Mouse (Mus musculus): ENCODE measurements around the gene Usp29.
"Not testable (repeated sequence)": the region's sequence is repeated elsewhere in the genome, so short reads cannot be mapped to it uniquely, and the experiment has no call there.

Gene Usp29

DNA sequence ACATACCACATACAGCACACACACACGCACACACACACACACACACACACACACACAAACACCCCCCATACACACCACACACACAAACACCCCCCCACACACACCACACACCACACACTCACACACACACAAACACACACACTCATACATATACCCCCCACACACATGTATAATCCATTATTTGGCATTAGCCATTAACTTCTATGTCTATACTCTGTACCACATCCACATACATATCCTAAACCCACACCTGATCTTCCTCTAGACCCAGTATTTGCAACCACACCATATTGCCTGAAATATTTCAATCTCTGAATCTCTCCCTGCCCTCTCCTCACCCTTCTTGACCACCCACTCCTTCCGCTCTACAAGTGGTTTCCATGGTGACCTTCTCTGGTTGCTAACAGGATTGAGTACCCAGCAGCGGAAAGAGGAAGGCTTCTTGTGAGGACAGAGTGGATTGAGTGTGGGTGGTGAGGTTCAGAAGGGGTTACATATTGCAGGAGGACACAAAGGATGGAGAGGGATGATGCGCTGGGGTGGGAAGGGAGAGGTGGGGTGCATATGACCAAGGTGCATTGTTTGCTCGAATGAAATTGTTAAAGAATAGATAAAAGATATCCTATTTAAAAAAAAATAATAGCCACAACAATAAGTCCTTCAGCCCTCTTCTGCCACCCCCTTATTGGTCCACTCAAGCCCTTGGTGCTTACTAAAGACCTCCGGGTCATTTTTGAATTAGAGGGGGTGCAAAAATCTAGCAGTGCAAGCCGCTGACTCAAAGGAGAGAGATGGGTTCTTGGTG is 195.8 kb downstream of the Usp29 start:
- no peak for DNase-seq (ENCODE audit: low spot score)

DNA sequence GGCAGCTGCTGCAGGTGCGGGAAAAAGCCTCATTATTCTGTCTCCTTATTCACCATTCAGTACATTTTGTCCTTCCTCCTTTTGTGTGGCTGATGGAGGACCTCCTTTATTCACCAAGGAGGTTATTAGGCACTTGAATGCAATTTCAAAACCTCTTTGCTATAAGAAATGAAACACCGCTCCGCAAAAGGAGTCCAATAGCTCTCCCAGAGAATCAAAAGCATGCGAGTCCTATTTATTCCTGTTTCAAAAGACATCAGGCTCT is 196.3 kb downstream of the Usp29 start:
- no peak for DNase-seq (ENCODE audit: low spot score)

DNA sequence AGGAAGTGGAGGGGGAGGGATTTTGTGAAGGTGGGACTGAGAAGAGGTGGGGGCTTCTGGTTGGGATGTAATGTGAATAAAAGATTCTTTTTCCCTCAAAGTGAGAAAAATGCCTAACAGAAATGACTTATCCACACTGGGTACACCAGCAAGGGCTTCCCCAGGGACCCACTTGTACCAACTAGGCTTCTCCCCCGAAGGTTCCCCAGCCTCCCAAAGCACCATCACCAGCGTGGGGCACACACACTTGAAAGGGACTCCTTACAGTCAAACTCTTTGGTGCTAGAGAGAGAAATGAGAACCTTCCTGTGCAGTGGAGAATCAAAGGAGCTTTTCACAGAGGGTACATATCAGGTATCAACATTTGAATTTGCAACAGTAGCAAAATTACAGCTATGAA is 198.9 kb downstream of the Usp29 start:
- no peak for DNase-seq (ENCODE audit: low spot score)

DNA sequence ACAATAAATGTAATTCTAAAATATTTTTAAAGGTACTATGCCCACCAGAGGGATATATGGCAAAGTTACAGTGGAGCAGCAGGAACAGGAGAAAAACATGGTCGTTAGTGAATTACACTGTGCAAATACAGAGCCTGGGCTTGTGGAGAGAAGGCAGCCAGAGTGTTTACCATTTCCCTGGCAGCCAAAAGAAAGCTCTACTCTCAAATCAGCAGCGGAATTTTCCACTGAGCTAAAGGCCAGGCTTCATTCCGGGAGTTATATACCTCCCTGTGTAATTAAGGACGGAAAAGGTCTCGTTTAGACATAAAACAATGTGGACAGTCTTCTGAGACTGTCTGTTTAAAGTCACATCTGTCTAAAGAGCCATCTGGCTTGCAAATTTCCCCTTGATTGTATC is 204.4 kb downstream of the Usp29 start:
- DNase-seq (ENCODE audit: low spot score), result no peak

DNA sequence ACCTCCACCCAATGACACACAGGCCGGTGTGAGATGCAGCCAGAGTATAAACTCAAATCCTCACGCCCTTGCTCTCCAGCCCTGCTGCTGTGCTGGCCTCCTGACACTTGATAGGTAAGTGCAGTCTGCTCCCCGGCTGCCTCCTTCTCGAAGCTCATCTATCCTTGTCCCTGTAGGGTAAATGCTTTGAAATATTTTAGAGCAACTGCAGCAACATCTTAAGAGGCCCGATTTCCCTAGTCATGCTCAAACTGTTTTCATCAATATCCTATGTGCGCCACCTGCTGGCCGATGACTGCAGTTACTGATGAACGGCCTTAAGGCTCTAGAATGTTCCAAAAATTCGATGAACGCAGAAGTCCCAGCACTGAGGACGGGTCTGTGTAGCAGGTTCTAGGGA is 206.7 kb downstream of the Usp29 start:
- DNase-seq (ENCODE audit: low spot score), result no peak

- DNase-seq (ENCODE audit: low spot score), result no peak
These were observed 210.4 kb downstream of the Usp29 start for GRCm38 (mm10) chr7:6940761-6941231.

GRCm38 (mm10) chr7:6948061-6948460 is 217.7 kb downstream of the Usp29 start:
- not testable (repeated sequence) for DNase-seq (ENCODE audit: low spot score)

DNA sequence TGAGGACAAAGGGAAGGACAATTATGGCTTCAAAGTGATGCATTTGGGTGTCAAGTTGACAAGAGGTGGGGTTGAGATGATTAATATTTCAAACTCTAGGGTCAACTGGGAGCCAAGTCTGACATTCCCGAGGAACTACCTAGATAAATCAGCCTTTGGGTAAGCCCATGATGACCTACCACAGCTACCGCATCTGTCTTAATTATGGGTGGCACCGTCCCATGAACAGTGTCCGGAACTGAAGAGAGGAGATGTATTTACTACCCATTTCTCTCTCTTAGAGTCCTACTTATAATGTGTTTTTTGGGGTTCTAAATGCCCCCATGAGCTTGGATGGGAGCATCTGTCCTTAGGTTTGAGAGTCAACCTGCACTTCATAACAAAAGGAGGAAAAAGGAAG is 226.2 kb downstream of the Usp29 start:
- DNase-seq (ENCODE audit: low spot score), result no peak

- DNase-seq (ENCODE audit: low spot score), result no peak
These were observed 228.2 kb downstream of the Usp29 start for GRCm38 (mm10) chr7:6958574-6958973.

DNA sequence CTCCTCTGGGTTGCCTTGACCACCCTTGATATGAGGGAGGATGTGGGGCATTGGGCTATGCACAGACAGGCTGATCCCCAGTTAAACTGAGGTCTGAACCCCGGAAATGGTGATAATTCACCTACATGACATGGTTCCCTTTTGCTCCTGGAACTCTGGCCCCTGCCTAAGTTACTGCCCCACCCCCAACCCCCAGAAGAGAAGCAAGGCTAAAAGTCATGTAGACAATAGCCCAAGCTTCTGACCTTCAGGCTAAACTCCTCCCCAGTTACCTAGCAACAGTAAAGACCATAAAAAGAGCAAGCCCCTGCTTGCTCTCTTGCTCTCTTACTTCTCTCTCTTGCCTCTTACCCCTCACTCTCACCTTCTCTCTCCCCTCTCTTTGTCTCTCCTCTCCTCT is 243.2 kb downstream of the Usp29 start:
- no peak for DNase-seq (ENCODE audit: low spot score)

DNA sequence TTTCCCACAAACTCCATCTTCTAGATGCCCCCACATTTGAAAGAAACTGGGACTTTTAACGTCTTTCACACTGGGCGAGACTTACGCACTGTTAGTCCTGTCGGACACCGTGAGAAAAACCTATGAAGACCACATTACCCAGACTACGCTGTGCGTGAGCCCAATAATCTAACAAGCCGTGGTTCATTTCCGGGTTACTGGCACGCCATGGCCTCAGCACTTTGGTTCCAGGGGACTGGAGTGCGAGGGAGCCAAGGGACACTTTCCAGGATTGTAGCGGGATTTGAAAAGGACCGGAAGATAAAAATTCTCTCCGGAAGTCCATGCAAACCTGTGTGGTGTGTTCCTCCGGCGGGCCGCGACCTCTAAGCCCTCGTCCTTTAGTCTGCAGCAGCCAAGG is 246.5 kb downstream of the Usp29 start:
- no peak for DNase-seq (ENCODE audit: low spot score)

GRCm38 (mm10) chr7:6995251-6995650 is 264.9 kb downstream of the Usp29 start, which contains the start of gene Aurkc:
TSS of gene Aurkc (plus strand) at chr7:6995300.
- not testable (repeated sequence) for DNase-seq (ENCODE audit: low spot score)

- DNase-seq (ENCODE audit: low spot score), result not testable (repeated sequence)
These were observed 268.5 kb downstream of the Usp29 start for GRCm38 (mm10) chr7:6998914-6999313.

GRCm38 (mm10) chr7:7005441-7005840 is 275.1 kb downstream of the Usp29 start:
- not testable (repeated sequence) for DNase-seq (ENCODE audit: low spot score)

Measured in ovary, adult 18-20 months (tissue).